Mouse (Mus musculus): ENCODE measurements around the gene Hoxd4.

DNA sequence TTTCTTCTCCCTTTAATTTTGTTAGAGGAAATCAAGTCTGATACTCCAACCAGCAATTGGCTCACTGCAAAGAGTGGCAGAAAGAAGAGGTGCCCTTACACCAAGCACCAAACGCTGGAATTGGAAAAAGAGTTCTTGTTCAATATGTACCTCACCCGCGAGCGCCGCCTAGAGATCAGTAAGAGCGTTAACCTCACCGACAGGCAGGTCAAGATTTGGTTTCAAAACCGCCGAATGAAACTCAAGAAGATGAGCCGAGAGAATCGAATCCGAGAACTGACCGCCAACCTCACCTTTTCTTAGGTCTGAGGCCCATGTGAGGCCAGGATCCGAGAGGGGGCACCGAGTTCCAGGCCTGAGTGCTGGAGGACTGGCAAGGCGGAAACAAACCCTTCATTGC is 17.7 kb upstream of the Hoxd4 start:
- TF ChIP-seq POLR2A (IDR thresholded peaks at IDR 0.05; ENCODE audit: borderline replicate concordance, extremely low read depth, insufficient read depth, insufficient read length, poor library complexity, severe bottlenecking) (no peak), CTCF (IDR thresholded peaks at IDR 0.05; ENCODE audit: borderline replicate concordance, extremely low read depth, insufficient read depth, insufficient read length) (peak; percentile 36; the same call in 1 of the 2 replicates)

Measured in brain, embryonic 14.5 days (tissue).